Mouse (Mus musculus) liver, embryonic 13.5 days (tissue): ENCODE measurements at regions not wholly inside any gene's neighbourhood (a gene's known extent, or its start where the extent isn't known, plus 50 kb on each side); places are given as distances from the start of the nearest gene placed in this dataset.

Experiments
- ATAC-seq: fragments of 200-750 bp; cut with Nextera tagmentation; 2 replicates; pipeline ENCODE4 v1.8.0; 2017; ENCODE audit warnings: low read depth, mild to moderate bottlenecking, moderate number of reproducible peaks, moderate library complexity
- DNase-seq: peaks from one replicate; pipeline ENCODE4 v3.0.0; 2022
- H3K27ac ChIP-seq: fragments of 300-500 bp; sonication (generic); 2 replicates; pipeline ENCODE4 v1.5.1; 2015; ENCODE audit warnings: moderate library complexity, mild to moderate bottlenecking, inconsistent platforms
- H3K27me3 ChIP-seq: fragments of 300-500 bp; sonication (generic); 2 replicates; pipeline ENCODE4 v1.6.1; 2015; ENCODE audit warnings: mild to moderate bottlenecking, inconsistent platforms
- H3K36me3 ChIP-seq: fragments of 300-500 bp; sonication (generic); 2 replicates; pipeline ENCODE4 v1.6.1; 2015; ENCODE audit warnings: mild to moderate bottlenecking, inconsistent platforms
- H3K4me1 ChIP-seq: fragments of 300-500 bp; sonication (generic); replicated peaks from 2 replicates; pipeline ENCODE4 v1.6.1; 2015; ENCODE audit warnings: inconsistent platforms
- H3K4me2 ChIP-seq: fragments of 300-500 bp; sonication (generic); 2 replicates; pipeline ENCODE4 v1.6.1; 2015; ENCODE audit warnings: inconsistent platforms, mild to moderate bottlenecking, moderate library complexity
- H3K4me3 ChIP-seq: fragments of 300-500 bp; sonication (generic); replicated peaks from 2 replicates; pipeline ENCODE4 v1.5.1; 2015; ENCODE audit warnings: mild to moderate bottlenecking, inconsistent platforms
- H3K9ac ChIP-seq: fragments of 300-500 bp; sonication (generic); 2 replicates; pipeline ENCODE4 v1.6.1; 2015; ENCODE audit warnings: mild to moderate bottlenecking, inconsistent platforms
- H3K9me3 ChIP-seq: fragments of 300-500 bp; sonication (generic); replicated peaks from 2 replicates; pipeline ENCODE4 v1.6.1; 2016; ENCODE audit warnings: inconsistent platforms
- WGBS: fragments of 180-500 bp; shearing (Covaris S2); methylation state at CpG from one replicate; pipeline ENCODE4 v1.1.7; 2015; ENCODE audit not compliant: insufficient replicate concordance; 5-methylcytosine and 5-hydroxymethylcytosine counted together

- 69% methylated on average over 11 of the region's 11 CpGs for WGBS
- DNase-seq (no peak), ATAC-seq (no peak)
- Histone ChIP-seq H3K36me3 (no peaks in the 10 kb centered on the region), H3K27ac (no peak overlapping the region), H3K4me1 (no peaks in the 10 kb centered on the region), H3K4me2 (no peak overlapping the region), H3K9ac (no peak overlapping the region), H3K27me3 (no peaks in the 10 kb centered on the region), H3K4me3 (no peak overlapping the region), H3K9me3 (no peaks in the 10 kb centered on the region)
Observed at GRCm38 (mm10) chr12:106514057-106514456, 504.0 kb downstream of the Vrk1 start.

DNA sequence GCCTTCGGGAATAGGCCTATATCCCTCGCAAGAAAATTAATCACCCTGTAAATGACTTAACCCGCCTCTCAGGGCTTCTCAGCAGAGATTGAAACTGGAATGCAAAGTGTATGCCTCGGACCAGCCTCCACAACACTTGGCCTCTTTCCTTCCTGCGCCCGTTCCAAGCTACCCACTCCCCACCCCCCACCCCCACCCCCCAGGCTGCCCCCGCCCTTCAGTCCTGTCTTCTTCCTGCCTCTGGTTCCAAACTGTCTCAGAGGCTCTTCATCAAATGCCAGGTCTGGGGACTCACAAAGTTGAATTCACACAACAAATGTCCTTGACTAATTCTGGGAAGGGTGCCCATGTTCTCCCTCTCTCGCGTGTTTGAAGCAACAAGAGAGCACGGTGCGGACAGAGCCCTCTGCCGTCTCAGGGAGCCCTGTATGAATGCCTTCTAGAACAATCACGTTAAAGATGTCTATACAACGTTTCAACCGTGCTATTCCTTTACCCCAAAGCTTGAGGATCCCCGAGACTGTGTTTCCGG is 505.3 kb downstream of the Vrk1 start:
- H3K9ac ChIP-seq: no peak overlapping the region
- H3K4me2 ChIP-seq: no peak overlapping the region
- DNase-seq (no peak), ATAC-seq (no peak)
- H3K27me3 ChIP-seq: no peaks in the 10 kb centered on the region
- 52% methylated on average over 17 of the region's 17 CpGs for WGBS
- no peaks in the 10 kb centered on the region for H3K36me3 ChIP-seq
- H3K27ac ChIP-seq: no peak overlapping the region
- no peaks in the 10 kb centered on the region for H3K4me1 ChIP-seq
- H3K9me3 ChIP-seq: no peaks in the 10 kb centered on the region
- no peak overlapping the region for H3K4me3 ChIP-seq

DNA sequence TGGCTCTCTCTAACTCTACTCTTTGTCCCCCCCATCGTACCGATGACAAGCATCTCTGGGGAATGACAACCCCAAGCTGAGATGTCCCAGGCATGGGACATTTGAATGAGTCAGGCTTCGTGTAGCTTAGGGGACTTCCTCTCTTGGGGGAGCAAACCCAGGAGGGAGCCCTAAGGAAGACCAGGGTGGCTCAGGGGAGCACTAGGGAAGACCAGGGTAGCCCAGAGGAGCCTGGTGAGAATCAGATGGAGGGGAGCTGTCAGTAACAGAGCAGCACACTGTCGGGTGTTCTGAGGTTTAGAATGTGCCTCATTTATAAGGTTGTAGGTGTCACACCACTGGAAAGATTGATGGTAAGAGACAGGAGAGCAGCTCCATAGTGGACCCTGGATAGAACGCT is 509.1 kb downstream of the Vrk1 start:
- 58% methylated on average over 5 of the region's 5 CpGs for WGBS
- ATAC-seq (no peak), DNase-seq (no peak)

DNA sequence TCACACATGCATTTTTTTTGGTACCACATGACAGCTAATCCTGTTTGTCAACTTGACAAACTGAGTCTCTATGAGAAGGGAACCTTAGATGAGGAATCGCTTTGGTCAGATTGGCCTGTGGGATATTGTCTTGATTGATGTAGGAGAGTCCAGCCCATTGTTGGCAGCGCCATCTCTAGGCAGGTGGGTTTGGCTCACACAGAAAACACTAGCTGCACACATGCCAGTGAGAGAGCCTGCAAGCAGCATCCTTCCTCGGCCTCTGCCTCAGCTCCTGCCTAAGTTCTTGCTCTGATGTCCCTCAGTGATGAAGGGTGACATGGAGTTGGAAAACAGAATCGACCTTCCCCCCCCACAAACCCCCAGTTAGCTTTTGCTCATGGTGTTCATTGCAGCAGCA is 514.4 kb downstream of the Vrk1 start:
- H3K4me2 ChIP-seq: no peak overlapping the region
- no peak overlapping the region for H3K9ac ChIP-seq
- WGBS: 48% methylated on average over 4 of the region's 4 CpGs
- no peaks in the 10 kb centered on the region; the same call in 1 of the 2 replicates for H3K9me3 ChIP-seq
- 0 out of 2 replicates have a peak, but pooled peaks cover 3% of the 10 kb centered on the region for H3K27me3 ChIP-seq
- H3K4me3 ChIP-seq: no peak overlapping the region
- ATAC-seq (no peak), DNase-seq (no peak)
- H3K27ac ChIP-seq: no peak overlapping the region
- no peaks in the 10 kb centered on the region for H3K36me3 ChIP-seq
- H3K4me1 ChIP-seq: no peaks in the 10 kb centered on the region

More for the DNA sequence above, 509.1 kb downstream of the Vrk1 start:
- Histone ChIP-seq H3K4me2 (no peak overlapping the region), H3K9me3 (no peaks in the 10 kb centered on the region; the same call in 1 of the 2 replicates), H3K36me3 (no peaks in the 10 kb centered on the region), H3K27me3 (no peaks in the 10 kb centered on the region), H3K9ac (no peak overlapping the region), H3K4me3 (no peak overlapping the region), H3K27ac (no peak overlapping the region), H3K4me1 (no peaks in the 10 kb centered on the region)

GRCm38 (mm10) chr12:106527116-106527515 is 517.1 kb downstream of the Vrk1 start:
- 0 out of 2 replicates have a peak, but pooled peaks cover 3% of the 10 kb centered on the region for H3K27me3 ChIP-seq
- H3K9me3 ChIP-seq: no peaks in the 10 kb centered on the region; the same call in 1 of the 2 replicates
- ATAC-seq (no peak), DNase-seq (no peak)
- no peak overlapping the region for H3K9ac ChIP-seq
- H3K36me3 ChIP-seq: no peaks in the 10 kb centered on the region
- no peaks in the 10 kb centered on the region for H3K4me1 ChIP-seq
- no peak overlapping the region for H3K4me2 ChIP-seq
- no peak overlapping the region for H3K27ac ChIP-seq
- 56% methylated on average over 8 of the region's 8 CpGs for WGBS
- no peak overlapping the region for H3K4me3 ChIP-seq

DNA sequence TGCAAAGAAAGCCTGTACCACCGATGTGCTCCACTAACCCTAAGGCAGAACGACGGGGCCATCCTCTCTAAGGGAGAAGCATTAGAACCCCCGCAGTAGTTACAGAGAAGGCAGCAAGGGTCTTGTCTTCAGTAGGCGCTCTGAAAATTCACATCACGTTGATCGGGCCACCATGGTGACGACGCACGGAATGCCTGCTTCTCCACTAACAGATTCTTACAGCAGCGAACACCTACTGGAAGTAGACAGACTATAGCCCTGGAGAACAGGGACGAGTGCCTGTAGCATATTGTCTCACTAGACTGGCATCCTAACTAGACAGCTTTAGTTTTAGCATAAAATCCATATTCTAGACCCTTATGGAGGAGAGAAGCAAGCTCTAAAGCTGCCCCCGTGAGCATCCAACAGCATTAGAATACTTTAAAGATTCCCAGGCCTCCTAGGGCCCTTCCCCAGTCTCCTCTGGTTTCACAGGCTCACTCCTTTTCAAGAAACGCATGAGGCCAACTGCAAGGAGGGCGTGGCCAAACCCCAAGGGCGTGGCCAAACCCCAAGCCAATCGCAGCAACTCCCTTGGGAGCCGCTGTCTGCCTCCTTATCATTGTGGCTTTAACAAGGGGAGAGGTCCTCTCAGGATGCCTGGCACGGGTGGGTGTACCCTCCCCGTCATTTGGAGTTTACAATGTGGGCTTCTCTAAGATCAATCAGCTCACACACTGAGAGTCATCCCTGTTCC is 517.8 kb downstream of the Vrk1 start:
- DNase-seq (no peak), ATAC-seq (no peak)
- H3K4me3 ChIP-seq: no peak overlapping the region
- H3K27me3 ChIP-seq: 0 out of 2 replicates have a peak, but pooled peaks cover 3% of the 10 kb centered on the region
- no peak overlapping the region for H3K4me2 ChIP-seq
- H3K4me1 ChIP-seq: no peaks in the 10 kb centered on the region
- H3K27ac ChIP-seq: no peak overlapping the region
- H3K36me3 ChIP-seq: no peaks in the 10 kb centered on the region
- no peak overlapping the region for H3K9ac ChIP-seq
- 10% methylated on average over 20 of the region's 20 CpGs for WGBS
- H3K9me3 ChIP-seq: no peaks in the 10 kb centered on the region; the same call in 1 of the 2 replicates

DNA sequence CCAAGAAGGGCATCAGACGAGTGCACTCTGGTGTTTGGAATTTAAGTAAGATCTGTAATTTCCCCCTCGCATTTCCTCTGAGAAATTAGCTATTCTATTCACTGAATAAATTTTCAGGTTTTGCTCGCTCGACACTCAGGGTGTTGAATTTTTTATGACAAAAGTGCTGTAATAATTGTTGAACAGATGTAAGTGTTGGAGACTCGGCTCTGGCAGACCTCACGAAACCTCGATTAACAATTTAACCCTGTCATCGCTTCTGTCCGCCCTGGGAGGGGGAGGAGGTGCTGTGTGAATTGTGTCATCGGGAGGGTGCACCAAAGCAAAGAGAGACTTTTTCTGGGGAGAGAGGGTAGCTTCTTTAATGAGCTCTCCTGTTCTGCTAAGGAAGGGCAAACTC is 518.5 kb downstream of the Vrk1 start:
- no peaks in the 10 kb centered on the region; the same call in 1 of the 2 replicates for H3K9me3 ChIP-seq
- 36% methylated on average over 10 of the region's 10 CpGs for WGBS
- no peak overlapping the region for H3K9ac ChIP-seq
- no peaks in the 10 kb centered on the region for H3K36me3 ChIP-seq
- H3K4me3 ChIP-seq: no peak overlapping the region
- H3K27me3 ChIP-seq: 0 out of 2 replicates have a peak, but pooled peaks cover 3% of the 10 kb centered on the region
- no peak overlapping the region for H3K27ac ChIP-seq
- ATAC-seq (no peak), DNase-seq (no peak)
- no peaks in the 10 kb centered on the region for H3K4me1 ChIP-seq
- no peak overlapping the region for H3K4me2 ChIP-seq

- DNase-seq (no peak), ATAC-seq (no peak)
- Histone ChIP-seq H3K36me3 (no peaks in the 10 kb centered on the region), H3K4me1 (no peaks in the 10 kb centered on the region), H3K27ac (no peak overlapping the region), H3K9me3 (no peaks in the 10 kb centered on the region), H3K9ac (no peak overlapping the region), H3K4me2 (no peak overlapping the region), H3K27me3 (0 out of 2 replicates have a peak, but pooled peaks cover 3% of the 10 kb centered on the region), H3K4me3 (no peak overlapping the region)
- WGBS: 29% methylated on average over 11 of the region's 11 CpGs
Observed at GRCm38 (mm10) chr12:106529175-106529574, 519.1 kb downstream of the Vrk1 start.

DNA sequence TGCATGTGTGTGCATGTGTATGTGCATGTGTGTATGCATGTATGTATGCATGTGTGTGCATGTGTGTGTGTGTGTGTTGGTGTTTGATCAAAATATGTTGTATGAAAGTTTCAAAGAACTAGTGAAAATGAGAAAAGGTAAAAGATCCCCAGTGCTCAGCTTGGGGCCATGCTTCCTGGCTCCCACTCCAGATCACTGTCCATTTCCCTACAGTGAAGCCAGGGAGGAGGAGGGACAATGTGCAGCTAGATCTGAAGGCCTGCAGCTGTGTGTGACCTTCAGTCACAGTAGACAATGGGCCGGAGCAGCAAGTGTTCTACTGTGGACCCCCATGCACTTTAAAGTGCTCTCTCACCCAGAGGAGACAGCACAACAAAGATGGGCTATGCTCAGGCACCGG is 525.1 kb downstream of the Vrk1 start:
- Histone ChIP-seq H3K36me3 (no peaks in the 10 kb centered on the region), H3K27me3 (no peaks in the 10 kb centered on the region), H3K27ac (no peak overlapping the region), H3K4me3 (no peak overlapping the region), H3K4me1 (no peaks in the 10 kb centered on the region), H3K9me3 (no peaks in the 10 kb centered on the region), H3K9ac (no peak overlapping the region), H3K4me2 (no peak overlapping the region)
- 43% methylated on average over 2 of the region's 2 CpGs for WGBS
- DNase-seq (no peak), ATAC-seq (no peak)

DNA sequence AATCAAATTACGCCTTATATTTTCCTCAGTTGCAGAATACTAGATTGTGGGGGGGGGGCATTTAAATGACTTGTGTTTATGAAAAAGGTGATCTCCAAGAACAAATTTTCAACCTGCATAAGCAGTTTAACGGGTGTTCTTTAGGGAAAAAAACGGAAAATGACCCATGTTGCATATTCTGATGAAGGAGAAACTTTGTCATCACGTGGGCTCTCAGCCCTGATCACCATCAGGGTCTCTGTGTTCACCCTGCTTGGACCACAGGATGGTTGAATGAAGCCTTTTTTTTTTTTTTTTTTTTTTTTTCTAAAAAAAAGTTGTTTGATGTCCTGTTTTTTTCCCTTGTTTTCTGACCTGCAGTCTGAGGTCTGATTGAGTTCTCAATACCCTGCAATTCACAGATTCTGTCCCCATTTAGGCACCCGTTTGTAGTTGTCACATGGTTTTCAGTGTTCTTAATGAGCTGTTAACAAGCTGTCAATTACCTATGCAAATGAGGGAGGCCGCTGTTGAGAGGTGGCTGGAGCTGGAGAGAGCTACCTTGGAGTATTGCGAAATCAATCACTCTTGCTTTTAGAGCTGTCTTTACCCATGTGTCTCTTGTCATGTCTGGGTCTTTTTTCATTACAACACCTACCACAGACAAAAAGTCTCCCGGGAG is 525.7 kb downstream of the Vrk1 start:
- Histone ChIP-seq H3K9ac (no peak overlapping the region), H3K27me3 (no peaks in the 10 kb centered on the region), H3K4me2 (no peak overlapping the region), H3K4me3 (no peak overlapping the region), H3K9me3 (no peaks in the 10 kb centered on the region), H3K36me3 (no peaks in the 10 kb centered on the region), H3K4me1 (no peaks in the 10 kb centered on the region), H3K27ac (no peak overlapping the region)
- DNase-seq: no peak
- 21% methylated on average over 8 of the region's 8 CpGs for WGBS
- ATAC-seq: no peak

- 10% methylated on average over 7 of the region's 7 CpGs for WGBS
- ATAC-seq (no peak), DNase-seq (no peak)
- no peak overlapping the region for H3K4me2 ChIP-seq
- H3K4me1 ChIP-seq: no peaks in the 10 kb centered on the region
- no peak overlapping the region for H3K27ac ChIP-seq
- no peaks in the 10 kb centered on the region for H3K9me3 ChIP-seq
- H3K36me3 ChIP-seq: no peaks in the 10 kb centered on the region
- no peaks in the 10 kb centered on the region for H3K27me3 ChIP-seq
- no peak overlapping the region for H3K9ac ChIP-seq
- H3K4me3 ChIP-seq: no peak overlapping the region
Observed at GRCm38 (mm10) chr12:106536289-106536636, 526.2 kb downstream of the Vrk1 start.
